Mouse (Mus musculus) CH12.LX (cell line): ENCODE measurements around the gene Ric8b. TPM values are rescaled to one million over a fixed set of nuclear protein-coding genes. Genes with fewer than 3 reads are reported as not detected.

Source experiments
- DNase-seq: peaks from one replicate; pipeline ENCODE4 v3.0.0-alpha.2; 2013; ENCODE audit errors: extremely low read depth
- H3K27ac ChIP-seq: 2 replicates; pipeline ENCODE4 v1.5.1; 2012; ENCODE audit warnings: low read depth, mild to moderate bottlenecking, control low read depth, moderate library complexity; ENCODE audit not compliant: insufficient read depth
- H3K27me3 ChIP-seq: replicated peaks from 2 replicates; pipeline ENCODE3; 2012; ENCODE audit warnings: inconsistent platforms
- H3K36me3 ChIP-seq, 2 experiments: replicated peaks in 1 of 2; 2 replicates each; pipeline versions ENCODE3 to v1.6.1; 2012; ENCODE audit warnings: inconsistent platforms in 1 of 2, low read length in 1 of 2, mild to moderate bottlenecking in 1 of 2, mixed read lengths in 1 of 2, moderate library complexity in 1 of 2; ENCODE audit not compliant: control insufficient read depth in 1 of 2, insufficient read depth in 1 of 2
- H3K4me1 ChIP-seq, 2 experiments: 2 replicates each; pipeline ENCODE4 v1.6.1; 2012; ENCODE audit warnings: inconsistent platforms in 1 of 2, moderate library complexity in 1 of 2; ENCODE audit not compliant: insufficient read depth in 2 of 2, control insufficient read depth in 1 of 2
- H3K4me2 ChIP-seq: 2 replicates; pipeline ENCODE4 v1.6.1; 2012; ENCODE audit warnings: low read depth, mild to moderate bottlenecking, control low read depth; ENCODE audit not compliant: poor library complexity, insufficient read depth, severe bottlenecking
- H3K4me3 ChIP-seq, 3 experiments: fragments of 150-350 bp in 1 of 3; sonication (generic) in 1 of 3; replicated peaks in 1 of 3; 2 replicates each; pipeline versions ENCODE3 to v1.5.1; 2011 to 2012; ENCODE audit warnings: low read depth in 2 of 3, low read length in 2 of 3, mild to moderate bottlenecking in 2 of 3, moderate library complexity in 2 of 3, control low read depth in 1 of 3, improper control_type of control experiment in 1 of 3, inconsistent platforms in 1 of 3, mixed read lengths in 1 of 3; ENCODE audit not compliant: poor library complexity in 1 of 3
- H3K79me2 ChIP-seq: replicated peaks from 2 replicates; pipeline ENCODE4 v1.6.1; 2012; ENCODE audit warnings: mild to moderate bottlenecking, moderate library complexity; ENCODE audit not compliant: control insufficient read depth, poor library complexity, insufficient read depth, severe bottlenecking; ENCODE audit errors: extremely low read depth
- H3K9ac ChIP-seq: 2 replicates; pipeline ENCODE4 v1.6.1; 2012; ENCODE audit warnings: low read depth, mild to moderate bottlenecking, control low read depth, moderate library complexity; ENCODE audit not compliant: insufficient read depth
- H3K9me3 ChIP-seq: replicated peaks from 2 replicates; pipeline ENCODE3; 2012; ENCODE audit warnings: low read length, inconsistent platforms, mixed read lengths
- E2F4 ChIP-seq: IDR thresholded peaks from 2 replicates; pipeline ENCODE4 v1.6.1; 2011; ENCODE audit warnings: low read depth, low read length, improper control_type of control experiment; ENCODE audit not compliant: insufficient replicate concordance
- EP300 ChIP-seq: IDR thresholded peaks from 2 replicates; pipeline ENCODE4 v1.6.1; 2011; ENCODE audit warnings: low read length, improper control_type of control experiment
- ETS1 ChIP-seq: conservative IDR thresholded peaks from 2 replicates; pipeline ENCODE4 v1.6.1; 2012; ENCODE audit warnings: low read depth, mild to moderate bottlenecking, inconsistent platforms, low read length, improper control_type of control experiment, moderate library complexity
- HCFC1 ChIP-seq: IDR thresholded peaks from 2 replicates; pipeline ENCODE4 v1.6.1; 2012; ENCODE audit warnings: low read depth, mild to moderate bottlenecking, inconsistent platforms, low read length, improper control_type of control experiment
- IRF4 ChIP-seq: IDR thresholded peaks from 2 replicates; pipeline ENCODE4 v1.6.1; 2014; ENCODE audit warnings: low read depth, mild to moderate bottlenecking, inconsistent platforms, low read length, improper control_type of control experiment
- JUN ChIP-seq: IDR thresholded peaks from 2 replicates; pipeline ENCODE4 v1.6.1; 2011; ENCODE audit warnings: low read depth, mild to moderate bottlenecking, low read length, improper control_type of control experiment, moderate library complexity; ENCODE audit not compliant: insufficient read depth
- KAT2A ChIP-seq: IDR thresholded peaks from 2 replicates; pipeline ENCODE4 v1.6.1; 2012; ENCODE audit warnings: low read length, improper control_type of control experiment, inconsistent platforms; ENCODE audit not compliant: insufficient replicate concordance
- MAFK ChIP-seq: IDR thresholded peaks from 2 replicates; pipeline ENCODE4 v1.6.1; 2011; ENCODE audit warnings: low read length, improper control_type of control experiment; ENCODE audit not compliant: insufficient replicate concordance
- MAX ChIP-seq: IDR thresholded peaks from 2 replicates; pipeline ENCODE4 v1.6.1; 2011; ENCODE audit warnings: low read length, improper control_type of control experiment
- MXI1 ChIP-seq: IDR thresholded peaks from 2 replicates; pipeline ENCODE4 v1.6.1; 2011; ENCODE audit warnings: mild to moderate bottlenecking, low read depth, low read length, improper control_type of control experiment
- NRF1 ChIP-seq: IDR thresholded peaks from 2 replicates; pipeline ENCODE4 v1.6.1; 2014; ENCODE audit warnings: low read depth, mild to moderate bottlenecking, inconsistent platforms, low read length, improper control_type of control experiment, moderate library complexity
- PAX5 ChIP-seq: IDR thresholded peaks from 2 replicates; pipeline ENCODE4 v1.6.1; 2012; ENCODE audit warnings: low read length, inconsistent platforms, mixed read lengths
- POLR2A ChIP-seq: IDR thresholded peaks from 2 replicates; pipeline ENCODE4 v1.6.1; 2011; ENCODE audit warnings: low read depth, mild to moderate bottlenecking, improper control_type of control experiment, low read length
- SIN3A ChIP-seq: IDR thresholded peaks from 2 replicates; pipeline ENCODE4 v1.6.1; 2012; ENCODE audit warnings: low read length, improper control_type of control experiment, inconsistent platforms
- SMC3 ChIP-seq: IDR thresholded peaks from 2 replicates; pipeline ENCODE4 v1.6.1; 2011; ENCODE audit warnings: low read depth, low read length, improper control_type of control experiment
- TCF12 ChIP-seq: IDR thresholded peaks from 2 replicates; pipeline ENCODE4 v1.6.1; 2014; ENCODE audit warnings: low read depth, mild to moderate bottlenecking, inconsistent platforms, low read length, improper control_type of control experiment
- USF1 ChIP-seq: IDR thresholded peaks from 2 replicates; pipeline ENCODE4 v1.6.1; 2014; ENCODE audit warnings: low read depth, mild to moderate bottlenecking, inconsistent platforms, low read length, improper control_type of control experiment
- ZC3H11A ChIP-seq: IDR thresholded peaks from 2 replicates; pipeline ENCODE4 v1.6.1; 2012; ENCODE audit warnings: low read depth, mild to moderate bottlenecking, inconsistent platforms, low read length, improper control_type of control experiment
- ZMIZ1 ChIP-seq: IDR thresholded peaks from 2 replicates; pipeline ENCODE4 v1.6.1; 2012; ENCODE audit warnings: low read depth, mild to moderate bottlenecking, inconsistent platforms, low read length, improper control_type of control experiment
- dilution Hi-C: fragments of 300-500 bp; cut with MboI; formaldehyde crosslinking; loops from 2 replicates; pipeline ENCODE4 v1.14.3; 2020; ENCODE audit warnings: low sequenced_read_pairs; ENCODE audit not compliant: extremely low pct_unique_long_range_greater_than_20kb, extremely low pct_ligation_motif_present
- in situ Hi-C: fragments of 300-500 bp; cut with MboI; formaldehyde crosslinking; loops from 3 replicates; pipeline ENCODE4 v1.14.3; 2019; ENCODE audit warnings: low sequenced_read_pairs, low pct_ligation_motif_present, low pct_unique_long_range_greater_than_20kb, mixed read lengths
- polyA plus RNA-seq: library from polyadenylated mRNA; unstranded; fragments of >175 nt; gene quantifications from 2 replicates; pipeline ENCODE4 v1.2.1, GENCODE M21; 2012; ENCODE audit warnings: low read depth; ENCODE audit not compliant: insufficient read length
- total RNA-seq, 2 experiments: library from RNA; depleted of rRNA; stranded (reverse); fragments of 300-350 nt in 1 of 2; fragments of >200 nt in 1 of 2; gene quantifications; 2 replicates each; pipeline ENCODE4 v1.2.3; 2012 to 2014

Gene Ric8b
- total and polyA plus RNA-seq, 3 experiments, result 4.8 to 9.4 (median 6.3) TPM

DNA sequence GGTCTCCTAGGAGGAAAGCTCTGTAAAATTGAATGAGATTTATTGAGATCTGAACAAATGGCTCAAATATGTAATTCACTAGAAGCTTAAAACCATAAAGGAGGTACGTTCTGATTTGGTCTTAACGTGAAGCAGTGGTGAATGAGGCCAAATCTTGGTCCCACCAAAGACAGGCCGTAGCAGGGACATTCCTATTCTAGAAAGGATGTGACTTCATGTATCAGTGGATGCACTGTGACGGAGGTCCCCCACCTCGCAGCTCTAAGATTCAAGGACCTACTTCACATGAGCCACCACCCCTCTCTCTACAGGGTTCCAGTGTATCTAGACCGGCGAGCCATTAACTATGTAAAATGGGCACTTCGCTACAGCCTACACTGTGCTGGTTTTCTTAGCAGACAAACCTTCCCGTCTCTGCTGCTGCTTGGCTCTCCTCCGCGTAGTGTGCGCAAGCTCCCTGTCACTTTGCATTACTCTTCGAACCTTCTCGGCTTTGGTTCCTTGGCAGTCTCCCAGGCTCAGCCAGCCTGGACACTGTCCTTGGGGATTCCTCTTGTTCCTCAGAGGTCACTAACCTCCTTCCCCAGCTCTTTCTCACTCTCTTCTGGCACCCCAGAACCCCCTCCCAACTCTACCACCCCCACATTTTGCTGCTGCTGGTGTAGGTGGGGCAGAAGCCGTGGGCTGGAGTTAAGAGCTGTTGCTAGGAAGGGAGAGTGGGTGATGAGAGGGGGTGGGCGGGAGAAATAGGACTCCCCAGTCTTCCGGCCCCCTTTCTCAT lies 8.2 kb upstream of the Ric8b start:
- dilution Hi-C loops, result no loop called here
- DNase-seq, result no peak
- Histone ChIP-seq H3K36me3 (no peaks in the 10 kb centered on the region), H3K27ac (no peak overlapping the region), H3K4me2 (no peak overlapping the region), H3K4me1 (peaks cover 0 to 15% of the 10 kb centered on the region in 2 experiments; a peak in 2 of 4 replicates), H3K79me2 (no peaks in the 10 kb centered on the region), H3K9ac (no peak overlapping the region), H3K9me3 (no peaks in the 10 kb centered on the region), H3K4me3 (no peak overlapping the region), H3K27me3 (no peaks in the 10 kb centered on the region)
- in situ Hi-C loops, result no loop called here
- TF ChIP-seq IRF4 (no peak), ETS1 (no peak), E2F4 (no peak)

DNA sequence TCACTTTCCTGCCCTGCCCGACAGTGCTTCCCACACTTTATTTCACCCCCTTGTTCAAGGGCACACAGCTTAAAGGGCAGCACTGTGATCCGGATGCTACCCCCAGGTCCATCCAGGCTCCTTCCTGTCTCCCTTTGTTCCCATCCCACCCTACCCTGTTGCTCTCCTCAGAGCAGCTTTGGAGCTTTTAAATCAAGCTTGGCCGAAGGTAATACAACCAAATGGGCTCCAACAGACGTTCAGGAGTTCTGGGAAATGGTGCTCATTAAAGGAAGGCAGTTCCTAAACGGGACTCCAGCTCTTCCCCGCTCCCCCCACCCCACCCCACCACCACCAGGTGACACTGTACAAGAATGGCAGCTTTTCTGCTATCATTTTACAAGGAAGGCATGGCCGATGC lies 7.2 kb upstream of the Ric8b start:
- no peaks in the 10 kb centered on the region for H3K79me2 ChIP-seq
- DNase-seq, result no peak
- no peak overlapping the region for H3K27ac ChIP-seq
- no peaks in the 10 kb centered on the region for H3K36me3 ChIP-seq
- H3K27me3 ChIP-seq, result no peaks in the 10 kb centered on the region
- no peak overlapping the region for H3K4me2 ChIP-seq
- dilution Hi-C loops, result no loop called here
- peaks cover 0 to 14% of the 10 kb centered on the region in 2 experiments; a peak in 2 of 4 replicates for H3K4me1 ChIP-seq
- H3K9ac ChIP-seq, result no peak overlapping the region
- in situ Hi-C loops, result no loop called here
- H3K9me3 ChIP-seq, result no peaks in the 10 kb centered on the region
- TF ChIP-seq SIN3A, result no peak
- TF ChIP-seq POLR2A, result no peak
- no peak for TF ChIP-seq EP300
- TF ChIP-seq KAT2A, result no peak
- TF ChIP-seq HCFC1, result no peak
- no peak for TF ChIP-seq PAX5
- no peak for TF ChIP-seq MXI1
- no peak for TF ChIP-seq JUN
- TF ChIP-seq TCF12, result no peak
- TF ChIP-seq MAFK, result no peak
- no peak for TF ChIP-seq ZMIZ1
- TF ChIP-seq SMC3, result no peak
- no peak for TF ChIP-seq ZC3H11A
- TF ChIP-seq NRF1, result no peak
- TF ChIP-seq E2F4, result no peak
- no peak for TF ChIP-seq MAX
- TF ChIP-seq USF1, result no peak
- H3K4me3 ChIP-seq, result no peak overlapping the region
